Mouse (Mus musculus): ENCODE measurements around the gene Stpg1.

DNA sequence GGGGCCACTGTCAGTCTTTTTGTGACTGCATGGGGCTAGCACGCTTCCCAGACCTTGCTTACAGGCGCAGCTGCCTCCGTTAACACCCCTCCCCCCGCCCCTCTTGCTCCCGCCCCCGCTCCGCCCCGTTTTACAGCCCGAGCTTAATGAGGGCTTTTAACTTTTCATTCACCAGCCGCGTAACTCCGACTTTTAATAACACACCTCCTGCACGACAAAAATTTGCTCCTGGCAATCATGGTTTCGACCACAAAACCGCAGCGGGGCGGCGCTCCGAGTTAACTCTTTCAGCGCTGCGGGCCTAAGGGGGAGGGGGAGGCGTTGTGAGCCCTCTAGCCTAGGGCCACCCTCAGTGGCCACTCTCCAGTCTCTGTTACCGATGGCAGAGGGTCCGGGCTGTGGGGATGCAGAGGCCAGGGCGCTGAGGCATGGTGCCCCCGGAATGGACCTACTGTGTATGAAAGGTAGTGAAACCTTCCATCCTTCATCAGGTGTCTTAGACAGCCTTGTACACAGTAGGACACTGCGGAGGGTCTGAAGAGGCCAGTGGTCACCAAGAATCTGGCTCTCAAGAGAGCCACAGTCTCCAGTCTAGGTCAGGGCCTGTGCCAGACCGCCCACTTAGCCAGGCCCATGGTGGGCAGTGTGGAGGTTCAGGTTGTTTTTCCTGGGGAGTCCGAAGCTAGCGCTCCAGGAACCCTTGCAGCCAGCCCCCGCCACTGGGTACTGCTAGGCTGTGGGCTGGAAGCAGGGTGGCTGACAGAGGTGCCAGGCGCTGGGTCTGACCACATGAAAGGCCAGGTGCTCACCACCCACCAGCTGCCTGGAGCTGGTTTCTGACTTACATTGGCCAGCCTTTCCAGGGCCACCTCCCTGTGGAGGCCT lies 75.8 kb downstream of the Stpg1 start:
- TF ChIP-seq POLR2A (IDR thresholded peaks at IDR 0.05; ENCODE audit: low read depth, low read length) = no peak
- no peak for TF ChIP-seq CTCF (IDR thresholded peaks at IDR 0.05; ENCODE audit: extremely low read depth, insufficient read depth, insufficient read length, insufficient replicate concordance)

All from spleen, adult 2 months (tissue).